Mouse (Mus musculus) stomach, postnatal 0 days (tissue): ENCODE data around the gene Nxnl1.

Source experiments
- CTCF ChIP-seq: IDR thresholded peaks from 2 replicates; pipeline ENCODE4 v1.5.1; 2016; ENCODE audit warnings: antibody characterized with exemption, low read depth, mild to moderate bottlenecking, moderate library complexity
- EP300 ChIP-seq: optimal IDR thresholded peaks from 2 replicates; pipeline ENCODE3; 2016; ENCODE audit warnings: antibody characterized with exemption

- TF ChIP-seq CTCF (no peak), EP300 (no peak)
These were observed 31.1 kb upstream of the Nxnl1 start, which contains the start of gene Fam129c for GRCm38 (mm10) chr8:71597451-71597850.
